Mouse (Mus musculus) urinary bladder, postnatal 4 days (tissue): ENCODE results near the gene Lat2.
"Not testable (repeated sequence)": the region's sequence is repeated elsewhere in the genome, so short reads cannot be mapped to it uniquely, and the experiment has no call there.

Source experiments
- DNase-seq, 2 experiments: peaks; one replicate each; pipeline ENCODE4 v3.0.0; 2021 to 2022; ENCODE audit warnings: low spot score in 2 of 2

The Lat2 gene

DNA sequence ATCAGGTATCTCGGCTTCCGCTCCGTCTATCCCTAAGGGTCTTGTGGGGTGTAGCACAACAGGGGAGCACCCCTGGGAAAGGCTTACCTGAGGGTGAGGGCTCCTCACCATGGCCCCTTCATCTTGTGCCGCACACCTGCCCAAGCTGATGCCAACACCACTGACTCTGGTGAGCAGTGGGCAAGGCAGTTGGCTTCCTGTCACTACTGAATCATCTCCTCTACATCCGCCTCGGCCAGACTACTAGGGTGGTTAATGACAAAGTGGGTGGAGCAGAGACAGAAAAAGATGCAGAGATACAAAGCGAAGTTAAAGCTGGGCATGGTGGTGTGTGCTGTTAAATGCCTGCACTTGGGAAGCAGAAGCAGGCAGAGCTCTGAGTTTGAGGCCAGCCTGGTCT, at the start of gene Lat2:
Lat2 (minus strand) TSS at position 224 of the 400 bp plus-strand sequence.
- no peak for DNase-seq

DNA sequence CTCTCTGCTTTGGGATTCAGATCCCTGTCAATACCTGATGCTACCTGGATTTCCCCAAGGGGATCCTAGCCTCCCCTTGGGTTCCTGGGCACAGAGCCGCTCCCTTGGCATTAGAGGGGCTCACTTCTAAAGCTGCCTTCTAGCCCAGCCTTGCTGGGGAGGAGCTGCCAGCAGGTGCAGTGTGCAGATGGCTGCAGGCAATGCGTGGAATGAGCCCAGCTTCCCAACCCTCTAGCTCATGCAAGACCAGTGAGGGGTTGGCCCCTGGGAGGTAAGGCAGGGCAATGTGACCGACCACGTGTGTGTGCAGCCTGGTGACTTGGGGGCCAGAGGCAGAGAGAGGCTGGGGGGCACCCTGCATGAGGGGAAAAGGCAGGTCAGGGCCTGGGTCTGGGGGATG, 41.9 kb upstream of the Lat2 start:
- no peak for DNase-seq

DNA sequence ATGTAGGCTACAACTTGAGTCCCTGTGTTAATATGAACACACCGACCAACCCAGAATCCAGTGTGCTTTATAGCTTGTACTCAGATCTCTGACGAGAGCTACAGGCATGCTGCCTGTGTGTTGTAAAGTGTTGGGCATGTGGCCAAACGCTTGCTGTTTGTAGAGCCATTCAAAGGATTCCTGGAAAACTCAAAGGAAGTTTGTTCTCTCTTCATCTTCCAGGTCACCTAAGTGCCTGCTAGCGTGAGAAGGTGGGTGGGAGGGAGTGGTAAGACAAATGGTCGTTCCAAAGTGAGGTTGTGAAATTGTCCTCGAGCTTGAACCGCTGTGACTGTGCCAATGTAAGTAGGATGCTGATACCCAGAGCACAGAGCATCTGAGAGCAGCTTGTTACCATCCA, 37.2 kb upstream of the Lat2 start:
- no peak for DNase-seq

DNA sequence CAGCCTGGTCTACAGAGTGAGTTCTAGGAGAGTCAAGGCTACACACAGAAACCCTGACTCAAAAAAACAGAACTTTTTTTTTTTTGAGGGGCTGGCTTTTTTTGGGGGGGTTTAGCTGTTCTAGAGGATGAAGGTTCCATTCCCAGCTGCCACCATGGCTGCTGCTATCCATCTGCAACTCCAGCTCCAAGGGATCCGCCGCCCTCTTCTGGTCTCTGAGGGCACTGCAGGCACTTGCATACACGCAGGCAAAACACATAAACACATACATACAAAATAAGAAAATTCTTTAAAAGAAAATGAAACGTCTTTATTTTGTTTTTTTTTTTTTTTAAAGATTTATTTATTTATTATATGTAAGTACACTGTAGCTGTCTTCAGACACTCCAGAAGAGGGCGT, 36.1 kb upstream of the Lat2 start:
- no peak for DNase-seq

DNA sequence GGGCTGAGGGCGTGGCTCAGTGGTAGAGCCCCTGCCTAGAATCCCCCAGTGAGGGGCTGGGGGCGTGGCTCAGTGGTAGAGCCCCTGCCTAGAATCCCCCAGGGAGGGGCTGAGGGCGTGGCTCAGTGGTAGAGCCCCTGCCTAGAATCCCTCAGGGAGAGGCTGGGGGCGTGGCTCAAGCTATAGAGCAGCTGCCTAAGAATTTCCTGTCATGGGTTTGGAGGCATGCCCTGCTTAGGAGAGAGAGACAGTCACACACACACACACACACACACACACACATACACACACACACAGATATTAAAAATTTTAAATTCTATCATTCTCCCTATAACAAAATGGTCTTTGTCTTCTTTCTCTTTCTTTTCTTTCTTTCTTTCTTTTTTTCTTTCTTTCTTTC, 34.2 kb upstream of the Lat2 start:
- not testable (repeated sequence) for DNase-seq

DNA sequence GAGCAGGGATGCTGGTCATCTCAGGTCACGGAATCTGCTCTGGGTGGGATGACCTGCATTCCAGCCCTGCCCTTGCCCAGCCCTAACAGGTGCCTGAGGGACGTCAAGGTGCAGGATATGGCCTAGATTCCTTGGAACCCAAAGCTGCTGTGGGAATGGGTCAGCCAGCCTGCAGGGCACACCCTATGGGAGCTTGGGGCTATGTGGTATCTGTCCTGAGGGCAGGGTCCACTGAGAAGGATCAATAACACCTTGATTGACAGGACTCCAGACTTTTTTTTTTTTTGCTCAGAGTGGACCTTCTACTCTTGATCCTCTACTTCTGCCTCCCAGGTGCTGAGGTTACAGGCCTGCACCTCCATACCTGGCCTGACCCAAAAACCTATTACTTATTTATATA, 32.6 kb upstream of the Lat2 start:
- DNase-seq = no peak

DNA sequence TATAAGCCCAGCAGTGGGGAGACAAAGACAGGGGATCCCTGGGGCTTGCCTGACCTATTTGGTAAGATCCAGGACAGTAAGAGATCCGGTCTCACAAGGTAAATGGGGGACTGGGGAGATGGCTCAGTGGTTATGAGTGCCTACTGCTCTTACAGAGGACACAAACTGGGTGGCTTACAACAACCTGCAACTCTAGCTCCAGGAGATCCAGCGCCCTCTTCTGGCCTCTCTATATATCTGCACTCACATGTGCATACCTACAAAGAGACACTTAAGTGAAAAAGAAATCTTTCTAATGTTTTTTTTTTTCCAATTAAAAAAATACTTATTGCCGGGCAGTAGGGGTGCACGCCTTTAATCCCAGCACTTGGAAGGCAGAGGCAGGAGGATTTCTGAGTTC, 31.6 kb upstream of the Lat2 start:
- no peak for DNase-seq

DNA sequence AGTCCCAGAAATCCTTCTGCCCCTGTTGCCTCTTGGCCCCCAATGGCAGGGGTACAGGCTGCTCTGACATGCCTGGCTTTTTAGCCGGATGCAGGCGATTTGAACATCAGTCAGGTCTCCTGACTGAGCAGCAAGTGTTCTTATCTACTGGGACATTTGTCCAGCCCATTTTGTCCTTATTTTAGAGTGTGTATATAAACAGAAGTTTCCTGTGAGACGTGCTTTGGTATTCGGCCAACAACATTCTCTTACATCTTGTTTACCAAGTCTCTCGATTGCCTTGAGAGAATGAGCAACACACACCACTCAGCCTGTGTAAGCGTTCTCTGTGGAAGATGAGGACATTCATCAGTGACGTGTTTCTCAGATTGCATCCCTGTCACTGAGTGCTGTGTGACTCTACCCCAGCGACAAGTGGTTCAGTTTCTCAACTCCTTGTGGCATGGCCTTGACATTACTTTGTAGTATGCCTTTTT, 29.9 kb upstream of the Lat2 start:
- no peak for DNase-seq

DNA sequence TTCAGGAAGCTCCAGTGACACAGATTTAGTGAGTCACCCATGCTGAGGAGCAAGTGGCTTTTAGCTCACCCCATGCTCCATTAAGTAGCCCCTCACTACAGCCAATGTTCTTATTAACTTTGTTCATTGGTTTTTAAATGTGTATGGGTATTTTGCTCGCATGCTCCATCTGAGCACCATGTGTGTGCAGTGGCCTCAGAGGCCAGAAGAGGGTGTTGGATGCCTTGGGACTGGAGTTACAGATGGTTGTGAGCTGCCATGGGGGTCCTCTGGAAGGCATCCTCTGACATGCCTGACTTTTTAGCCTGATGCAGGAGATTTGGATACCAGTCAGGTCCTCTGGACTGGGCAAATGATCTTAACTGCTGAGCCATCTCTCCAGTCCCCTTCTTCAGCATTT, 29.3 kb upstream of the Lat2 start:
- DNase-seq = no peak

DNA sequence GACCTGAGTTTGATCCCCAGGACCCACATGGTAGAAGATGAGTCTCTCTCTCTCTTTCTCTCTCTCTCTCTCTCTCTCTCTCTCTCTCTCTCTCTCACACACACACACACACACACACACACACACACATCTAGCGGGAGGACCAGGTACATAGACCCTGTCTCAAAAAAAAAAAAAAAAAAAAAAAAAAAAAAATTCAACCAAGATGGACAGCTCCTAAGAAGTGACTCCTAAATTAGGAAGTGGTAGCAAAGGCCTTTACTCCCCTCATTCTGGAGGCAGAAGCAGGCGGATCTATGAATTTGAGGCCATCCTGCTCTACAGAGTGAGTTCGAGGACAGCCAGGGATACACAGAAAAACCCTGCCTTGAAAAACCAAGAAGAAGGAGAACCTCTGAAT, 25.5 kb upstream of the Lat2 start:
- no peak for DNase-seq

DNA sequence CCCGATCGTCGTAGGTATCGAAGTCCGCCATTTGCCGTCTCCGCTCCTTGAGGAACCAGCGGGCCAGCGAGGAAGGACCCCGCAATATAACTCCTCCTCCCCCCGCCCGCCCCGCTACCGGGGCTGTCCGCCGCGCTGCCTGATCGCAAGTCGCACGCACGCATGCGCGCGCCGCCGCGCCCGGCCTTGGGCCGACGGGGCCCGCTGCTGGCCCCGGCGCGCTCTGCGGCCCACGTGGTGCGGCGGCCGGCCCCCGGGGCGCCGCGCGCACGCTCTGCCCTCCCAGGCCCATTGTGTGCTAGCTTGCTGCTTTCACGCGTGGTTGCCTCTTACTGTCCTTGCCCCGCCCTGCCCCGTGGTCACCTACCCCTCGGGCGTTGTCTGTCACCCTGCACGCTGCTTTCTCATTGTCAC, 24.5 kb upstream of the Lat2 start, which contains the start of gene Eif4h:
Eif4h (minus strand) TSS at position 222 of the 414 bp plus-strand sequence.
- DNase-seq = peak; percentile 96 to 97

DNA sequence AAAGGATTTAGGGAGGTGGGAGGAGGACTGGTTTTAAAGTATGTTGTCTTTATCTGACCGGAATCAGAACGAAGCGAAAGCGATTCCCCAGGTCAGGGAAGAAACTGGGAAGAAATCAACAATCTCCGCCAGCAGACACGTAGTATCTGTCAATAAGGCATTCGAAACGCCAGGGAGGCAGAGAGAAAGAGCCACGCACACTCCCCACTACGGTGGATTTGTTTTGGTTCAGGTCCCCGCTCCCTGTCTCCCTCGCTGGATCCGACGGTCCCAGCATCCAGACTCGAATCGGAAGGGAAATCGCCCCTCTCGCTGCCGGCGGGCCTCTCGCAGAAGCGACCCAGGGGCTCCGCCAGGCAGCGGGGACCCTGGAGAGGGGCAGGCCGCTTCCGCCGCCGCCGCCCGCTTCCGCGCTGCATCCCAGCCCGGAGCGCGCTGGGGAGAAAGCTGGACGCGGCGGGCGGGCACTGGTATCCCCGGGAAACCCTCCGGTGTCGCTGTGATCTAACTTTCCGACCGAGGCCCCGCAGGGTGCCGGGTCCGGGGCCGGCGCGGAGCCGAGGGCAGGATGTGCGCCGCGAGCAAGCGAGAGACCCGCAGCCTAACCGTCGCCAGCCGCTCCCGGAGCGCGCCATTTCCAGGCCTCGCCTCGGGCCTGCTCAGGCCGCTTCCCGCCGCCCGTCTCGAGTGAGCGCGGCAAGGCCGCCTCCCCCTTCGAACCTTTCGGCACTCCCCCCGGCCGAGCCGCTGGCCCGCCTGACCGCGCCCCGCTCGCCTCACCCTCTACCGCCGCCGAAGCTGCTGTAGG, 23.8 kb upstream of the Lat2 start:
- no peak for DNase-seq

DNA sequence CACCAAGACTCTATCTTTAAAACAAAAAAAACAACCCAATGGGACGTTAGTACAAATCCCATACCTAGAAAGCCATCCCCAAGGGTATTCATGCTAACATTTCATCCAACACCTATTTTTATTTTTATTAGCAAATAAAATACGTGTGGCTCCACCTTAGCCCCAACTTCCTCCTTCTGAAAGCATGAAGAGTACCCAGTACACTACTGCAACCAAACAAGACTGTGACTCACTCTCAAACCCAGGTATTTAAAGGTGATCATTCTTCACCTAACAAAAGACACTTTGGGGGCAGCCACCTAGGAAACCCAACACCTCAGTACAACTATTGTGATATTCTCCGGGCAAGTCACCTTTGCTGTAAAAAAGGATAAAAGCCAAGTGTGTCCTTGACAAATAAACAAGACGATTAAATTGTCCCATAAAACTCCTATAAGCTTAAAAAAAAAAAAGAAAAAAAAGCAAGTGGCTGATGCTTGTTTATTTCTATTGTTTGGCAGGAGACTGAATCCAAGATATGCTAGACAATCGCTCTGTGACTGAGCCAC, 23.1 kb upstream of the Lat2 start:
- no peak for DNase-seq

DNA sequence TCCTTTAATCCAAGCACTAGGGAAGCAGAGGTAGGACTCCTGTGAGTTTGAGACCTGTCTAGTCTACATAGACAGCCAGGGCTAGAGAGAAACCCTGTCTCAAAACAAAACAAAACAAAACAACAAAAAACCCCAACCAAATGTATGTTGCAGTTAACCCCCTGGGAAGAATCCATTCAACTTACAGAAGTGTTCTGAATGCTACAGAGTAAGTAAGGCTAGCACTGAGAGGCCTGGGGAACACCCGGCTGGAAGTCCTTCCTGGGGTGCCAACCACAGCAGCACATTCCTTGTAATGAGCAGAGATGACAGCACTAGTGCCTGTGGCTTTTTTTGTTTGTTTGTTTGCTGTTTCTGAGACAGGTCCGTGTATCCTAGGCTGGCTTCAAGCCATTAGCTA, 18.0 kb upstream of the Lat2 start:
- no peak for DNase-seq

DNA sequence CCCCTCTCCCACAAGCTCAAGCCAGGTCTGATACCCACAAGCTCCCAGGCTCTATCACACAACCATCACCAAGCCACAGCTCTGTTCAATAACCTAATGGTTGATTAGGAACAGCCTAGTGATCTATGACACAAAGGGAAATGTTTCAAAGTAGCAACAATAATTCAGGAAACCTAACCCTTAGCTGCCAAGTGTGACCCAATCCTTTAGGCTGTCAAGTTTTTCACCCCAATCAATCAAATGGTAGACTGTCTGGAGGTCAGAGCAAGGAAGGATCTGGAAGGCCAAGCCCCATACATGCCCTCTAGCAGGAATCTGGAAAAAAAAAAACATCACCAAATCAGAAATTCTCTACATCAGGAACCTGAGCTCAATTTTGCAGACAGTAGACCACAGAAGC, 16.0 kb upstream of the Lat2 start:
- no peak for DNase-seq

DNA sequence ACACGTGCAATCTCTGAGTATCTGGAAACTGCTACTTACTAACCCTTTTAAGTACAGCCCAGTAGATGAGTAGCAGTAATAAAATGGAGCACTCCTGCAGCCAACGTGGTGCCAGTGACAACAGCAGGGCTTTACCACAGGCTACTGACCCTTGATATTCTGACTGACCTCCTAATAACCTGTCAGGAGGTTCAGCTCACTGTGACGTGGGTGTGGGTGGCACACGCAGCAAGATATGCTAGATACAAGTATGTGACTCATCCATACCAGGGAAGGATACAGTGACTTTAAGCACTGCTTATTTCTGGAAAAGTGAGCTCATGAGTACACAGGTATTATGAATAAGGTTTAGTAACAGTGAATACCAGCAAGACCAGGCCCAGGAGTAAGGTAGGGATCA, 14.7 kb upstream of the Lat2 start:
- DNase-seq = no peak

DNA sequence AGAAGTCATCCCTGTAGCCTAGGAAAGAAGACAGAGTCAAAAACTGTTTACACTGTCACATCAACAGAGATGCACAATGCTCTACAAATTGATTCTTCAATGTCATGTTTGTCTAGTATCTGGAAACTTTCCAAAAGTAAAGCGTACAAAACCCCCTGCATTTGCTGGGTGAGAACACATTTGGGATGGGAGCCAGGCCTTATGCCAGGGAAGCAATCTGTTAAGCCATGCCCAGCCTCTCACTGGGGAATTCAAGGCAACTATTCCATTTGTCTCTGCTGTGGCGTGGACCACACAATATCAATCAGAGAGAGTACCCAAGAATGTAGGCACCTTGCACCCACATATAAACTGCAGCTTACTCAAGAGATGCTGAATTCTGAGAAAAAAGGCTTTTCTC, 7.2 kb upstream of the Lat2 start:
- no peak for DNase-seq

DNA sequence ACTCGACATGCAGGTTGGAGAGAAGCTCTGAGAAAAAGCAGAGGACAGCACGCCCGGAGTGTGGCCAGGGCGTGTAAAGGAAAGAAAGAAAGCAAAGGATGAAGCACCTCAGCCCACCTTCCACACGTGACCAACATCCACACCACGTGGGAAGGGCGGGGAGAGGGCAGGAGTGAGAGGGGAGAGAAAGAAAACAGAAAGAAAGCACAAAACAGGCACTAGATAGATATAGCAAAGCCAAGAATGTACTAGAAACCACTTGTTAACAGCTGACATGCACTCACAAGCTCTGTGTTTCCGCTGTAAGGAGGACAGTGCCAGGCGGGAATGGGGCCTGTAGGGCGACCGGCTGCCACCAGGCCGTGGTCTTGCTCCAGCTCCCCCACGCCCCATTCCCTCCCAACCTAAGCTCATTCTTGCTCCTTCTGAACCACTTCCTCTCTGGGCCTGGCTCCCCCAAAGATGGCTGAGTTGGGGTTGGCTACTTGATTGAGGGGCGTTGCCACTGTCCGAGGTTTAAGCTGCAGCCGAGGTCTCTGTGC, 6.3 kb upstream of the Lat2 start:
- DNase-seq = no peak

DNA sequence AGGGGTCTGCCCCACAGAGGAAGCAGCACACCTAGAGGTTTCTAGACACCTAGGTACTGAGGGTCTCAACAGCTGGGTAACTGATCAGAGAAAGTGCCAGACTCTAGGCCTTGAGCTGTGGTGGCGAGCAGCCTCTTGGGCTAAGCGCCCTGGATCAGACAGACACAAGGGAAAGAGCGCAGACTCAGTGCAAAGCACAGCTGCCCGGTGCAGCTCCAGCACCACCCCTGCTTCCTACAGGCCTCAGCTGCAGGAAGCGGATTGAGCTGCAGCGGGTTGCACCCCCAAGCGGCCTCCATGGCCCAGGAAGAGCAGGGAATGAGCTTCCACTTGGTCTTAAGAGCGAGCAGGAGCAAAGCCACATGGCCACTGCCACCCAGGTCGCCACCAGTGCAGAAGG, 5.6 kb upstream of the Lat2 start:
- no peak for DNase-seq

DNA sequence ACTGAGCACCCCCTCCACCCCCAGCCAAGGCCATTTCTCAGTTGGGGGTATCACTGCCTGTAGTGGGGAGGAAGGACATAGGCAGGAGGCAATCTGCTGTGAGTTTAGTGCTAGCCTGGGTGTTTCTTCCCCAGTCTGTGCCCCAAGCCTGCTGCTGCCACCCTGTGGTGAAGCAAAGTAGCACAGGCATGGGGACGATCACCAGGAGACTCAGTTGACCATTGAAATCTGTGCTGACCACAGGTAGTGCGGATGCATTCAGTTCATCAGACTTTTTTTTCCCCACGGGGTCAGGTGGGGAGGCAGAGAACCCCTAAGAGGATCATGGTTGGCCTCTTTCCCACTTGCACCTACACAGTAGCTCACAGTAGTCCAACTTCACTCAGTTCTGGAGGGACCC, 2.2 kb upstream of the Lat2 start:
- peak; percentile 42 to 74 for DNase-seq

DNA sequence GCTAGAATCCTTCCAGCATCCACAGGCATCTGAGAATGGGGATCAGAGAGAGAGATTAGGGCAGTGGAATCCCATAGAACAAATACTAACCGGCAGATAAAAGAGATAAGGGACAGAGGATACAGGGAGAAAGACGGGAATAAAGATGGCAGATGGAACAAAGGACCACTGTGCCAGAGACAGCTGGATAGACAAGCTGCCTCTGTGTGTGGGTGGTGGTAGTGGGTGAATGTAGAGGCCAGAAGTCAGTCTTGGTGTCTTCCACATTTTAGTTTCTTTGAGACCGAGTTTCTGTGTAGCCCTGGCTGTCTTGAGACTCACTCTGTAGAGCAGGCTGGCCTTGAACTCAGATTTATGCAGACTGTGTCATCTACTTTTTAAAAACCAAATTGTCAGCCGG, 955 bp upstream of the Lat2 start:
- no peak for DNase-seq

DNA sequence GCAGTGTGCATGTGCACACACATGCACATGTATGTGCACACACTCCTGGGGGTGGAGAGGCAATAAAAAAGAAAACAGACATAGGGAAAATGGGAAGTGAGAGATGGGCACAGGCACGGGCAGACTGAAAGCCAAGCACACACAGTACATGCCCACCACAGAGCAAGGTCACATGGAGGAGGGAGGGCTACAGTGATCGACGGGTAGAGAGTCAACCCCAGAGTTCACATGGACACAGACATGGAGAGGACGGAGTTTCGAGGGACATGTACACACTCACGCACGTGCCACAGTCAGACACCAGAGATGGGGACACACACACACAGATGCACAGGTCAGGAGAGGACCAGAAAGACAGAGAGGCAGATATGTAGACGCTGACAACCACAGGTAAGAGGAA, 555 bp upstream of the Lat2 start:
- no peak for DNase-seq

DNA sequence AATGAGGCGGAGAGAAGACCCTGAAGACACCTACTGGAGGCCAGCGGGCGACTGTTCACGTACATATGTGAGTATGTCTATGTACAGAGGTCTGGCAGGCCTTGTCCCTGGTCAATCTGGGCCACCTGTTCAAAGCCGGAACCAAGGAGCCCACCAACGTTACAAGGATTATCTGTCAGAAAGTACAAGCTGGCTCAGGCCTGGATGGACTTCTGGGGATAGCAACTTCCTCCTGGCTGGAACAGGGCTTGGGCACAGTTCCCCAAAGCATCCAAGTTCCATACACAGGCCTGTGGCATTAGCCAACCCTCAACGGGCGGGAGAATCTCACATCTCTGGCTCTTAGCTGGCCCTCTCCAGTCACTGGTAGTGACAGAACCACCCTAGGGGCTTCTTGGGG, 529 bp downstream of the Lat2 start:
- no peak for DNase-seq
